Mouse (Mus musculus): ENCODE measurements around the gene Foxn1.

DNA sequence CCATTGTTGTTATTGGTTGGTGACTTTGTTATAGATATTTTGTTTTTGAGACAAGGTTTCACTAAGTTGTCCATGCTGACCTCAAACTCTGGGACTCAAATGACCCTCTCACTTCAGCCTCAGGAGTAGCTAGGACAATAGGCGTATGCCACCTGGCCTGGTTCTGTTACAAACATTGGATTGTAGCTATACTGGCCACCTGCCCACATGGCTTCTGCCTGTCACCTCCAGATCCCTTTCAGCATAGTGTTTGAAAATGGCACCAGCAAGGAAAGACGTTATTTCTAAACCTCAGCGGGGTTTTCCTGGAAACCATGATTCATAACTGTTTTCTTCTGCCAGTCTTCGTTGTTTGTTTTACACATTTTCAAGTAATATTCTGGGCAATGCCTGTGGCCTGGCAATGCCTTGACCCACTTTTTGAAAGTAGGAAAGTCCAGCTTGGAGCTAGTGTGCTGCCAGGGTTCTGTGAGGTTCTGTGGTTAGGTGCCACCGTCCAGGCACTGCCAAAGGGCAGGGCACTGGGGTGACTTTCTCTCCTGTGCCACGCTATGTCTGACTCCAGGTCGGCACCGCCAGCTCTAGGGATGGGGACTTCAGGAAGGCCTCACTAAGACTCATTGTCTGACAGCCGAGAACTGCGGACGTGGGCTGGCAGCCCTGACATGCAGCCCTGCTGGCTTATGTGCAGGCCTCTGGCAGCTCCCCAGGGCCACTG is 25.4 kb upstream of the Foxn1 start:
- TF ChIP-seq CTCF (IDR thresholded peaks at IDR 0.05; ENCODE audit: low read depth, low read length) (no peak), POLR2A (IDR thresholded peaks at IDR 0.05; ENCODE audit: extremely low read depth, insufficient read depth, low read length) (no peak)

All from liver, adult 2 months (tissue).